Mouse (Mus musculus) CD4-positive, CD25-positive, alpha-beta regulatory T cell (primary cell): ENCODE measurements around the gene Khdrbs1. TPM values are rescaled to one million over a fixed set of nuclear protein-coding genes. Genes with fewer than 3 reads are reported as not detected.

Experiments
- polyA plus RNA-seq: library from polyadenylated mRNA; unstranded; fragments of 100-300 nt; shearing (Covaris generic); gene quantifications from one replicate; pipeline ENCODE4 v1.2.1, GENCODE M21; 2017

Khdrbs1 gene
- polyA plus RNA-seq: 181 TPM

DNA sequence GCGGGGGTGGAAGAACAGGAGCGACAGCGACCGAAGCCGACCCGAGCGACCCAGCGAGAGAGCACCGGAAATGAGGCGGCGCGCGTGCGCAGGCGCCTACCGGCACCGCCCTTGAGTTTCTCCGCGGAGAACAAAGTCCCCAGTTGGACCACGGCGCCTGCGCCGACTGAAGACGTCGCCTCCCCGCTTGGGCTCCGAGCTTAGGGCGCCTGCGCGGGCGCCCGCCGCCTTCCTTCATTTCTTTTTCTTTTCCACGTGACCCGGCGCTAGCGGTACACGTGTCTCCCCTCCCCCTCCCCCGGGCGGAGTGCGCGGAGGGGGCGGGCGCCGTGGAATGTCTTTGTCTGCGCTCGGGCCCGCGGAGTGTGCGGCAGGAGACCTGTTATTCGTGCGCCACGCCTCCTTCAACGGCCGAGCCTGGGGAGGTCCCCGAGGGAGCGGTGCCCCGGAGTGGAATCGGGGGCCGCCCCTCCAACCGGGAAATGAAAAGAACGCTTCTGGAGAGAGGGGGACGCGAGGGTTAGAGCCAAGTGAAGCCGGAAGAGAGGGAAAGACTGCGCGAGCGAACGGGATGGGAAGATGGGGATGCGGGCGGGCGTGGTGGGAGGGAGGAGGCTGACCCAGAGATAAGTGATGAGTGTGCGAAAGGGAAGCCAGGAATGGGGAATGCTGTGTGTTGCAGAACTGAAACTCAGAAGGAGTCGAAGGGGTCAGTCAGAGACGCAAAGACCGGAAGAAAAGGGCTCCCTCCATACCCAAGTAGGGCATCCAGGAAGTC lies at the start of gene Khdrbs1:
Gene Khdrbs1 (minus strand): TSS at position 72 of the 778 bp plus-strand sequence.

GRCm38 (mm10) chr4:129696158-129696985 lies 45.7 kb downstream of the Khdrbs1 start, which contains the start of gene Tmem39b:
Tmem39b (minus strand) TSS chr4:129696838.

DNA sequence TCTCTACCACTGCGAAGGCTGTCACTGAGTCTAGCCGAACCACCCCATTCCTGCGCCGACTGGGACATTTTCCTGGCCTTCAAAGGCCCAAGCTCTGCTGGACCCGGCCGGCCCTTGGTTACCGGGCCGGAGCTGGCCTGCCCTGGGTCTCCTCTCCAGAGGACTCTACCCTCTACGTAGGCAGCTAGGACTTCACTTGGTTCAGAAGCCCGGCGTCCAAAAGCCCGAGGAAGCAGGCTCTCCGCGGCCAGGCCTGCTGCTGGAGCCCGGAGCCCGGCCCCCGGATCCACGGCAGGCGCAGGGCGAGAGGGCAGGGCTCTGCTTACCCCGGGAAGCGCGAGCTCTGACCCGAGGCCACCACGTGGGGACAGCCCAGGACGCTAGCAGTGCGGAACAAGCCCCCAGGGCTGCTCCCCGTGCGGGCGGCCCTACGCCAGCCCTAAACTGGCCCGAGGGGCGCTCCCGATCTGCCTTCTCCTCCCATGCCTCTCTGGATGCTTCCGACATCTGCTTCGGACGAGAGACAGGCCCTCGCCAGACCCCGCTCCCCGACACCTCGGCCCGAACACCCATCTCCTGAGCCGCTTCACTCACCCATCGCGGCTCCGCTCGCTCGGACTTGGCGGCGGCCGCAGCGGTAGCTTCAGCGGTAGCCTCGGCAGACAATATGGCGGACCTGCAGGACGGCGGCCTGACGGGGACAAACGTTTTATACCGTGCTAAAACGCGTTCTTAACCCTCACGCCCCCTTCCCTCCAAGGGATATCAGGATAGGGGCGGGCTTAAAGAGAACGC lies 69.8 kb downstream of the Khdrbs1 start, which contains the start of gene Kpna6:
Gene Kpna6 (minus strand): TSS at position 685 of the 795 bp plus-strand sequence.

Other genes with a start within 250 kb of the Khdrbs1 start
- 33.6 TPM for gene Marcksl1, start 228.7 kb downstream of the Khdrbs1 start, polyA plus RNA-seq
- 329 TPM for gene Hdac1, start 199.6 kb downstream of the Khdrbs1 start, polyA plus RNA-seq
- 1,521 TPM for gene Lck, start 168.7 kb downstream of the Khdrbs1 start, polyA plus RNA-seq
- gene Fam167b, start 163.8 kb downstream of the Khdrbs1 start, polyA plus RNA-seq: 0.36 TPM
- gene Eif3i, start 141.7 kb downstream of the Khdrbs1 start, polyA plus RNA-seq: 163 TPM
- gene Tmem234, start 141.6 kb downstream of the Khdrbs1 start, polyA plus RNA-seq: 227 TPM
- 7.7 TPM for gene Dcdc2b, start 128.0 kb downstream of the Khdrbs1 start, polyA plus RNA-seq
- 41.4 TPM for gene Iqcc, start 123.2 kb downstream of the Khdrbs1 start, polyA plus RNA-seq
- 22.7 TPM for gene Ccdc28b, start 118.4 kb downstream of the Khdrbs1 start, polyA plus RNA-seq
- 66.2 TPM for gene Txlna, start 101.2 kb downstream of the Khdrbs1 start, polyA plus RNA-seq
- 19.5 TPM for gene Kpna6, start 69.5 kb downstream of the Khdrbs1 start, polyA plus RNA-seq
- gene Tmem39b, start 45.5 kb downstream of the Khdrbs1 start, polyA plus RNA-seq: 19.5 TPM
- gene Ptp4a2, start 68.9 kb upstream of the Khdrbs1 start, polyA plus RNA-seq: 443 TPM
- not detected for gene Spocd1, start 186.9 kb upstream of the Khdrbs1 start, polyA plus RNA-seq
- 0.18 TPM for gene Adgrb2, start 242.6 kb upstream of the Khdrbs1 start, polyA plus RNA-seq